Mouse (Mus musculus) heart, adult 11 months (tissue): ENCODE results near the gene 2010300C02Rik.
"Not testable (repeated sequence)": the region's sequence is repeated elsewhere in the genome, so short reads cannot be mapped to it uniquely, and the experiment has no call there.

Source experiments
- DNase-seq: peaks from one replicate; pipeline ENCODE4 v3.0.0; 2022

Gene 2010300C02Rik

DNA sequence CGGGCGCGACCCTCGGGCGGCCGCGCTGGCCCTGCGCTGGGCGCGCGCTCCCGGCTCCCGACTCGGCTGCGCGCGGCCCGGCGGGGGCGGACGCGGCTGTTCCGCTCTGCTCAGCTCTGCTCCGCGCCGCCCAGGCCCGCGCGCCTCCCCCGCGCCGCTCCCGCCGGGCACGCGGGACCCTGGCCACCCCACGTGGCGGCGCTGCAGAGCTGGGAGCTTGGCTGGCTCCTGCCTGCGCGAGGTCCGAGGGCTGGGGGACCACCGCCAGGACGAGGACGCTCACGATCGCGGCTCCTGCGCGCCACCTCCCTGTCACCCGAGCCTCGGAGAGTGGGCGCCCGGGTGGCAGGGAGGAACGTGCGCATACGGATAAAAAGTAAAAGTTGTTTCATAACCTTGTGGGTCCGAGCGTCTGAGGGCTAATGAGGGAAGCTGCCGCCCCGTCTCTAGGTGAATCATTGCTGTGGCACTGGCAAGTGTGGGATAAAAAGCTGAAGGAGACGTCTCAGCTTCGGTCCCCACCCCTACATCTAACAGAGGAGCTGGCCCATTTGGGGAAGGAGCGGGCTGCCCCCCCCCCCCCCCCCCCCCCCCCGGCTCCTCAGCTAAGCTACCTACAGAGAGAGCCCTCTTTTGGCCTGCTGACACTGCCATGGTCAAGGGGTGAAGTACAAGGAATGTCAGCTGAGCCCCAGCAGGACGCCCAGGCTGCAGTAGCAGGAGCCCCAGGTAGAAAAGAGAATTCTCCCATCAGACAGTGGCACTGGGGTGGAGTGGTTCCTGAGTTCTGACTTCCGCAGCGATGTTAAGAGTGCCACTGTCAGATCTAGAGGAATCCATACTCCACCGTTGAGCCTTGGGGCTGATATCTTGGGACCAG is at the start of gene 2010300C02Rik:
Gene 2010300C02Rik (minus strand): TSS at position 325 of the 880 bp plus-strand sequence.
- DNase-seq = peak; percentile 91

DNA sequence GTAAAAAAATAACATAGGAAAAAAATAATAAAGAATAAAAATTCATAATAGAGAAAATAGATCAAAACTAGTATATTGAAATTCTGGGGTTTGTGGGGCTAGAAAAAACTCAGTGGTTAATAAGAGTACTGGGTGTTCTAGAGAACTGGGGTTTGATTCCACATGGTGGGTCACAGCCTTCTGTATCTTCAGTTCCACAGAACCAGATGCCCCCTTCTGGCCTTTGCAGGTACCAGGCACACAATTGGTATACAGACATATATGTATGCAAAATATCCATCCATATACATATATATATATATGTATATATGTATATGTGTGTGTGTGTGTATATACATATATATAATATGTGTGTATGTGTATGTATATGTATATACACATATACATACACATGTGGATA is 39.5 kb upstream of the 2010300C02Rik start:
- DNase-seq = peak; percentile 37

DNA sequence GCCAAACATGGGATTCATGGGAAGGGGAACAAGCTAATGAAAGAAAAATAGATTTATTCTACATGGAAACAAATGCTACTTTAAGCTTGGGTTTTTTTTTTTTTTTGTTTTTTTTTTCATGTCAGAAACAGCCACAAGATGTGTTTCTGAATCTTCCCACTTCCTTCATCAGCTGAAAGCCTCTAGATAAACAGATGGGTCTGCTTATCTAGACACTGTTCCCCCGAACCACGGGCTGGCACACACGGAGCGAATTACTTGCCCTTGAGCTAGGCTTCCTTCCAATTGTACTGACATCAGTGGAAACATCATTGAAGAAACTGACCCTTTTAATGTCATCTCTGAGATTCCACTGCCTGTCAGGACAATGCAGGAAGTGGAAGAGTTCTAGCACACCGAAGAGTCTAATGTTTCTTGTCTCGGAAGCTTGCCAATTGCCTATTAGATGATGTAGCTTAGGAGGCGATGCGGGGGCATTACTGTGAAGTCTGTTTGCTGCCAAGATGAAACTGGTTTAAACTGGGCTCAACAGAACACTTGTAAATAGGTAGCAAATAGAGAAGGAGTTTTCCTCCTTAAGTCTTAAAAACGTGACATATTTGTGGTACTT is 24.9 kb upstream of the 2010300C02Rik start:
- DNase-seq = peak; percentile 63

DNA sequence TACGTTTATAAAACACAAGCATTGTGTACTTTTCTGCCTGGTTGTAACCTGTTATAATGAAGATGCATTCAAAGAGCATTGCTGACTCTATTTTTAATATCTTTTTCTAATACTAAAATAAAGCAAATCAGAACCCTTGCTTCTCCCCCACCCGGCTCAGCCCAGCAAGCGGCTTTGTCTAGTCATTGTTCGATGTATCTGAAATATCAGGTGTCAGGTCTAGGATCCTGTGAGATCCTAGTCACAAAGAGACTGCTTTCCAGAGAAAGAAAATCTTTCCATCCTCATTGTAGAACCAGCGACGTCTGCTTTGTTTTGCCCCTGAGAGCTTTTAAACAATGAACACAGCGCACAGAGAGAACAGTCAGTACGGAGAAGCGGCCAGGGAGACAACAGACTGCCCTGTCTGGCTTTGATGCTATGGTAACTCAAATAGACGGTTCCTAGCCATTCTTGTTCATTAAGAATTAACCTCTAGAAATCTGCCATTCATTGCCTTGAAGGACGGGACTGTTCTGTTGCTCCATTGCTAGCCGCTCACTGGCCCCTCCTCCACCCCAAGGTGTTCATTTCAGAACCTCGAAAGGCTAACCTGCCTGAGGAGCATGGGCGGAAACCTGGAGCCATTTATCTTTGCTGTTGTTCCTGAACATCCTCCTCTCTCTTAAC is 22.9 kb upstream of the 2010300C02Rik start:
- DNase-seq = peak; percentile 71

DNA sequence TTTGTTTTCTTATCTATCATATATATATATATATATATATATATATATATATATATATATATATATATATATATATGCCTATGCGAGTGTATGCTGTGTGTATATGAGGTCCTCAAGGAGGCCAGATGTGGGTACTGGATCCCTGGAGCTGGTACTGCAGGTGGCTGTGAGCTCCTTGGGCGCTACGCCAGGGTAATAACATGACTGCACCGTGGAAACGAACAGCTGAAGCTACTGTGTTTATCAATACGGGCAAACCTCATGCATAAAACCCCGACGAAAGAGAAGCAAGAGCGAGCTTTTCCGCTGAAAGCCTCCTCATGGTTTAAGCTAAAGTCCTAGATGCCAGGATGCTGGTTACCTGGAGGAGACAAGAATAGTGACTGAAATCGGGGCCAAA is 22.2 kb upstream of the 2010300C02Rik start:
- DNase-seq = peak; percentile 40

DNA sequence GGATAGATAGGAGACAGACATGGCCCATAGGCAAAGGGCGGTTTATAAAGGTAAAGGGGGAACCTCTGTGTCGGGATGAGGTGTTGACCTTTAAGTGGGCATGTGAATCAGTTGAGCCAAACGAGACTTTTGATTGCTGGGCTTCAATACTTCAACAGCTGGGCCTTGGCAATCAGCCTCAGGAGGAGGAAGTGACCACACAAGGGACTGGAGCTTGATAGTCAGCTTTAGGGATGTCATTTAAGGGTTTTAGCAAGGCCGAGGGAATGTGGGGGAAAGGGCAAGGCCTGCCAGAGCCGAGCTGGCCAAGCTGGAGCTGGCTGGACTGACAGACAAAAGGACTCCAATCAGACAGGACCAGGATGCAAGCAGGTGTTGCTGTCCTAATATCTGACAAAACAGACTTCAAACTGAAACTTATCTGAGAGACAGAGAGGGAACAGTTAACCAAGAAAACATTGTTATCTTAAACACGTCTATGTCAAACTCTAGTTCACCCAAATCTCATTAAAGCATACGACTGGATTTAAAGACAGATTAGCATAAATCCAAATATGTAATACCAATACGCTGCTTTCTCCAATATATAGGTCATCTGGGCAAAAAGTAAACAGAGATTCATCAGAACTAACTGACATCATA is 20.4 kb upstream of the 2010300C02Rik start:
- peak; percentile 90 for DNase-seq

DNA sequence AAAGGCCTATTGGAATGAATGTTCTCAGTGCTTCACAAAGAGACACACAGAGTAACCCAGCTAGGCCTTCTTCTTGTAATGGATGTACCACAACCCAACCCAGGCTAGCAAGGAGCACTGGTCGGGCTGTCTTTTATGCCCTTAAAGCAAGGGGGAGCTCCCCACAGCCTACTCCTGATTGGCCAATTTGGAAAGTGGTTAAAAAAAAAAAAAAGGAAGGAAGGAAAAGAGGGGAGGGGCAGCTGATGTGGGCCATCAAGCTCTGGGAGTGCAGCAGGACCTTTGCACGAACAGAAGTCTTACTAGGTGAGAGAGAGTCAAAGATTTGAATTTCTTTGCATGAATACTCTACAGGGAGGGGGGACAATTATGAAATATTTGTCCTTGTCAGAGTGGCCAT is 19.0 kb upstream of the 2010300C02Rik start:
- DNase-seq = peak; percentile 18

DNA sequence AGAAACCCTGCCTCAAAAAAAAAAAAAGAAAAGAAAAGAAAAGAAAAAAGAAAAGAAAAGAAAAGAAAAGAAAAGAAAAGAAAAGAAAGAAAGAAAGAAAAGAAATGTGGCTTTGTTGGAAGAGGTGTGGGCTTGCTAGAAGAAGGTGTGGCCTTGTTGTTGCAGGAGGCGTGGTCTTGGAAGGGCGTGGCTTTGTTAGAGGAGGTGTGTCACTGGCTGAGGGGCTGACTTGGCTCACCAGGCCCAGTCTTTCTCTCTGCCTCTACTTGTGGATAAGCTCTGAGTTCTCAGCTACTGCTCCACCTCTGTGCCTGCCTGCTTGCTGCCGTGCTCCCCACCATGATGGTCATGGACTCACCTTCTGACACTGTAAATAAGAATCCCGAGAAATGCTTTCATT is 17.2 kb upstream of the 2010300C02Rik start:
- peak; percentile 48 for DNase-seq

DNA sequence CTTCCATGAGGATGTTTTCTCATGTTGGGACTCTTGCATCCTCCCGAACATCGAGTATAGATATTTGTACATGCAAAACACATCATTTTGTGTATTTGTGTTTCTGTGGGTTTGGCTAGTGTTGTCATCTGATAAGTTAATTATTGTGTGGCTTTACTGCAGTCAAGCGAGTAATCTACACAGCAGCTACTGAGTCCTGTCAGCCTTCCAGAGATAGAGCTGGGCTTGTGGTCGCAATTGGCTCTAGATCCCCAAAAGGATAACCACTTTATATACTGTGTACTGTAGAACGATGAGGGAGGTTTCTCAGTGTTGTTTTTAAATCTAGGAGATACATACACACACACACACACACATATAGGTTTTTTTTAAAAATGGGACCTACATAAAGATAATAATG is 16.0 kb upstream of the 2010300C02Rik start:
- DNase-seq = peak; percentile 55

DNA sequence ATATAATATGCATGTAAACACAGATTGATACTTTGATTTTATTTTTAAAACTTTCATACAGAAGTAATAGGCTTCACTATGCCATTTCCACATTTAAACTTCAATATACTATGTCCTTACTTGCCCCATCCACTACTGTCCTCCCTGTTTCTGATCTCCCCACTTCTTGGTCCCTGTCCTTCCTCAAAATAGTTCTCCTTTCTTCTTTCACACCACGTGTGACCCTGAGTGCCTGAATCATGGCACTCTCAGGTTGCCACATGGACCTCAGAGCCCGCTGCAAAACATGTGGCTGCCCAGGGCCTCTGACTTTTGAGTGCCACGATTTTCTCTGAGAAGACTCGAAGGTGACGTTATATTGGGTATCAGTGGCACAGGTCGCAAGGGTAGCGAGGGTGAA is 15.0 kb upstream of the 2010300C02Rik start:
- peak; percentile 54 for DNase-seq

DNA sequence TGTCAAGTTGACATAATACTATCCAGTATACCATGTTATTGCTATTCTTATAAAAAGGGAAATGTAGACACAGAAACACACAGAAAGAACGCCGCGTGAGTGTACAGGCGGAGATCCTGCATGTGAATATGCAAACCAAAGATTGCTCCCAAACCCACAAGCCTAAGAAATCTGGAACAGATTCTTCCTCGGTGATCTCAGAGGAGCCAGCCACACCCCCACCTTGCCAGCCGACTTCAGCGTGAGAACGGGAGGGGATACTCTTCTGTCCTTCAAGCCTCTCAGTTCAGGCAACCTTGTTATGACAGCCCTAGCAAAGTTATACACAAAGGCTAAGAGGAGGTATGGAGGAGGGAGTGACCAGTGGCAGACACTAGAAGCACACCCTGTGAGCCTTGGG is 9.5 kb upstream of the 2010300C02Rik start:
- peak; percentile 42 for DNase-seq

DNA sequence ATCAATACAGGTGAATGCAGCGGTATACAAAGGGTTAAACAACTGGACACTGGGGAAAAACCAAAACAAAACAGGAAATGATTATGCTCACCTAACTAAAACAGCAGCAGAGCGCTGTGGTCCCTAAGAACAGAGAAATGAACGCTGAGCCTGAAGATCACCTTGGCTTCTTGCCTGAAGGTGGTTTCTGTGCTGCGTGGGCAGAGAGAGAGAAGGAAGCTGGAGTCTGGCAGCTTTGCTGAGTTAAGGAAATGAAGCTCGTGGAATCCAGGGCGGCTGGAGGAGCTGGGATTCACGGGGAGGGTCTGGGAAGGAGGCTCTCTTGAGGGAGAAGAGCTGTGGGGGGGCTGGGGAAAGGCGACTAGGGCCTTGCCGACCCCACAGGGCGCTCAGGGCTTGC is 8.2 kb upstream of the 2010300C02Rik start:
- DNase-seq = peak; percentile 71

DNA sequence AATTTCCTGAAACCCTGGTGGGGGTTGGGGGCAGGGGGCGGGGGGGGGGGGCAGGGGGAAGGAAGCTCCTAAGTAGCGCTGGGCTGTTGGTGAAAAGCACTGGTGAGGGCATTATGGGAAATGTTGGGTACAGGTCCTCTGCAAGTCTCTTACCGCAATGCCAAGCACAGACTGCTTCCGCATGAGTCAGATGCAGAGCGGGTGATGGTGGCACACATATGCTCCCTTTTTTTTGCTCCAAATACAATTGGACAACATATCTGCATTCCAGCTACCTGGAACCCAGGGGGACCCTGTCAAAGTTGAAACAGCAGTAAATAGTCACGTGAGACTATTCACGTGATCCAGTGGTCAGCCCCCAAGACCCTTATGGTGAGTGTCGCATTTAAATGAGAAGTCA is 7.3 kb upstream of the 2010300C02Rik start:
- no peak for DNase-seq

DNA sequence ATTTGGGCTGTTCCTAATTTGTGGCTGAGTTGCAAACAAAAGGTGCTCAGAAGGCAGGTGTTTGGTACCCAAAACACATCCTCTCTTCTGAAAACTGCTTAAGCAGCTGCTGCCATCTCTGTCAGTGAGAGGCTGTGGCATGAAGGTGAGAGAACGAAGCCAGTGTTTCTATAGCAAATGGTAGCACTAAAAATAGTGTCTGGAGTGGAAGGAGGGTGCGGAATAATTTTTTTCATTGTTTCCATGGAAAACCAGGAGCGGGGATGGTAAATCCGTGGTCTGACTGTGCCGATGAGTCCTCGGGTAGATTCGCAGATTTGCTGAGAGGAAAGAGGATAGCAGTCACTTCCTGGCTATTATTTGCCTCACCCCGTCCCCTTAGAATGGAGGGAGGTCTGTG is 6.5 kb upstream of the 2010300C02Rik start:
- DNase-seq = no peak

DNA sequence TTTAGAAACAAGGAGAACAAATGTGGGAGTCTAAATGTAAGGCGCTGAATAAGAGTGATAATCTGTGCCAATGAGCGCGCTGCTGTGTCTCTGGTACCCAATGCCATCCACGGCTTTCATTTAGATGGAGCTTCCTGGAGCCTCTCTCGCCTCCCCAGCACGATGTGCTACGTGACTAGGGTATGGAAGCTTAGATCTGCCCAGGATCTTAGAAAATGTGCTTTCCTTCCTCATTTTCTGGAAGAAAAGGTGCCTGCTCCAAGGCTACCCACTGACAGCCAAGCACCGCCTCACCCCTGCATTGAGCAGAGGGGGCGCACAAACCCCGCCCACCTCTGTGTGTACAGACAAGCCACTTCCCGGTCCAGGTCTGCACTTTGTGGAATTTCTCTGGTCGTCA is 6.0 kb upstream of the 2010300C02Rik start:
- peak; percentile 49 for DNase-seq

DNA sequence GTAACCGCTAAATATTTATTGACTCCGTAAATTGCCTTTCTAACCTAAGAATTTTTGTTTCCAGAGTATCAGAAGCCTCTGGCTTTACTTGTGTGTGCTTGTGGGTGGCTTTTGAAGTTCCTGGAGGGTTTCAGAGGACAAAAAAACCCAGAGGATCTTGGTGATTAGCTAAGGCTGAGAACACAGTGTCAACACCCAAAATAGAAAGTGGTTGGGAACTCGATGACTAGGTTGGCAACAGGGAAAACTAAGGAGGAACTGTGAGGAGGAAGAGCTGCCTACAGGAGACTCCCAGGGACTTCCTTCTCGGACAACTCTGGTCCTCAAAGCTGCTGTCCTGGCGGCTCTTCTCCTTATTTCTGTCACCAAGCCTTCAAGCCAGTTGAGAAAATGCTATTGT is 1.2 kb upstream of the 2010300C02Rik start:
- peak; percentile 50 for DNase-seq

DNA sequence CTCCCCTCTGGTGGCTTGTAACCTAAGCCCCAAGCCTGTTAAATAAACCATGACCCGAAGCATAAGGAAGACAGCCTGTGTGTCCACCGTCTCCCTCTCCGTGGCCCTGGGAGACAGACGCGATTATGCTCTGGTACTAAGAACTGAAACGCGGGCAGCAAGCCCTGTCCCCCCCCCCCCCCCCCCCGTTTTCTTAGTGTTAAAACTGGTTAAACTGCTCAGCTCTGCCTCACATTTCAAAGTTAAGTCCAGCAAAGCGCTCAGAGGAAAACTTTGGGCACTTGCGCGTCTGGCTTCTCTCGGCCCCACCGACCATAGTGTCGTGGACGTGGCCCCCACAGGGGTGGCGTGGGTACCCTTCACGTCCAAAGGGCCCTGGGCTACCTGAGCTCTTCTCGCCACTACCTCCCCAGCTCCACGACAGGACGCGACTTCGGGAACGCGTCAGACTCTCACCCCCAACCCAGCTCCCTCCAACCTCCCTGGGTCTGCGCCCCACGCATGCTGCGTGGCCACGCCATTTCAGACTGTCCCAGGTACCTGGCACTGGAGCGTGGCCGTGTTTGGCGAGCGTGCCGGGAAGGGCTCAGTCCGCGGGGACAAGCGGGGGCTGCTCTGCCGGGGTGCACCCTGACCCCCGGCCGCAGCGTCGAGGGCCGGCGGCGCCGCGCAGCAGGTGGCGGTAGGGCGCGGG is 708 bp downstream of the 2010300C02Rik start:
- peak; percentile 83 for DNase-seq

DNA sequence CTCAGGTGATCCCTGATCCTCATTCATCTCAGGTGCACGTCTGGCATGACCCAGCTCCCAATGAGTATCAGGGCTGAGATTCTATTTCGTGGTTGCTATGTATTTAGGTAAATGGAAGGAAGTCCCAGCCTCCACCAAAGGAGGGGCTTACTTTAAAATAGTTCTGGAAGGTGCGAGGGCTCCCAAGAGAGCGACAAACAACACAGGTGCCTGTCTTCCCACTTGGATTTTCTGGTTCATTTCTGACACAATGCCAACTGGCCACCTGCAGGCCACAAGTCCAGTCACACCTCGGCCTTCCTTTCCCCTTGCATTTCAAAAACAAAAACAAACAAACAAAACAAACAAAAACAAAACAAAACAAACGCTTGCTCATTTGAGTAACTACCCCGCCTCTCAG is 1.4 kb downstream of the 2010300C02Rik start:
- peak; percentile 59 for DNase-seq

DNA sequence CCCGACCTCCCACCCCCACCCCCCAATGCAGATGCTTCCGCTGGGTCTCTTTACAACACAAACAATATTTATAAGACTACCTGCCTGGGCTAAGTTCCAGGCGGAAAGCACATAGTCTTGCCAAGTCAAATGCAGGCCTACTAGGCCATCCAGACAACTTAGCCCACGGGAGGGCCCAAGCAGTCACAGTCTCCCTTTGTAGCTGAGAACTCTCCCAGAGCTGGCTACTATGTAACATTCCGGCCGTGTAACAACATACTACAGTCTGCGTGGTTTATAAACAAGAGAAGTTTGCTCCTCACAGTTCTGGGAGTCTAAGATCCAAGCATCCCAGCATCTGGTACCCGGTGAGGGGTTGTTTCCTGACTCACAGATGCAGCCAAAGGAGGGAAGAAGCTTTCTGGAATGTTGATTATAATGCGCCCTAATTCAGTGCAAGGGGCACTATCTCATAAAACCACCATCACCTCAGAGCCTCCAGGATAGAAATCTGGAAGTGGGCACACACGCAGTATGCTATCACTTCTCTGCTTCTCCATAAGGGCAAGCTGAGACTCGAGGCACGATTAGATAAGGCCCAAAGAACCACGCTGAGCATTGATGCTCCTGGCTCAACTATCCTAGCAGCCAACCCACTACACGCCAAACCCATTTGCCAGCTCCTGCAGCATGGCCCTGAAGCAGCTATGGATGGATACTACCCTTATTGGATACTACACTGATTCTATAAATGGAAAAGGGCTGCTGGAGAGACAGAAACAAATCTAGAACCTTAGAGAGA is 2.3 kb downstream of the 2010300C02Rik start:
- peak; percentile 71 for DNase-seq

DNA sequence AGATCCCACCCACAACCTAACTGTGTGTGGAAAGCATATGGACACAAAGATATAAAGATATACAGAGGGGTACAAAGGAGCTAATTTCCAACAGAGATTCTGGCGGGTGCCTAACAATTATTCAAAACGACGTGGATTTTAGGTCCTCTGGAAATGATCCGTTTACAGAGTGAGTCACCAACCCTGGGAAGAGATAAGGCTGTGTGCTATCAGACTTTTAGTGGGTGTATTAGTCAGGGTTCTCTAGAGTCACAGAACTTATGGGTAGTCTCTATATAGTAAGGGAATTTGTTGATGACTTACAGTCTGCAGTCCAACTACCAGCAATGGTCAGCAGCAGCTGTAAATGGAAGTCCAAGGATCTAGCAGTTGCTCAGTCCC is 7.5 kb downstream of the 2010300C02Rik start:
- DNase-seq = not testable (repeated sequence)

DNA sequence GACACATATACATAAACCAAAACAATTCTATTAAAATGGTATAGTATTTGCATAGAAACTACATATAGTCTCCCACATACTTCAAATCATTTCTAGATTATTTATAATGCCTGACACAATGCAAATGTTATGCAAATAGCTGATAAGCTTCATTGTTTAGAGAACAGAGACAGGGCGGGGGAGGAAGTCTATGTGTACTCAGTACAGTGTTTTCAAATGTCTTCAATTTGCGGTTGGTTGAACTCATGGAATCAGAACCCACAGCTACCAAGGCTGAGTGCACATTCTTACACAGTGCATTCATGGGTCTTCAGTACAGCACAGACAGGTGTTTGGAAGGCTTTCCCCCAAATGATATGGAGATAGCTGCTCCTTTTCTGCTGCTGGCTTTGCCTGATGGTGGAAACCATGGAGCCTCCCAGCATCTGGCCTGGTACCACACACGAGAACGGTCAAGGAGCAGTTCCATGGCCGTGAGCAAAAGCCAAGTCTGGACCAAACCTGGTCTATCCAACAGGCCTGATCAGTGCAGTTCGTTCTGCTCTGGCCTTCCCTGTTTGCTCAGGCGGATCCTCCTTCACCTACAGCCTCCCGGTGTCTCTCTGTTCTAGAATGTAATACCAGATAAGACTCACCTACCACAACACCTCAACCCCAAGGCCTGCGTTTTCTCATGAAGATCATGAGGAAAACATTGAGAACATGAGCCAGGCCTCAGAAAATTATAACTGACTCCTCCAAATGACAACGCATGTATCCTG is 8.1 kb downstream of the 2010300C02Rik start:
- DNase-seq = no peak
